Mouse (Mus musculus) testis, adult 2 months (tissue): Measurements from ENCODE around the gene Pi4kb. TPM values are rescaled to one million over a fixed set of nuclear protein-coding genes. Genes with fewer than 3 reads are reported as not detected.
A peak's percentile ranks its signal among the peaks of the same experiment; 100 is the strongest.
"Not testable (repeated sequence)": the region's sequence is repeated elsewhere in the genome, so short reads cannot be mapped to it uniquely, and the experiment has no call there.

Experiments
- H3K27ac ChIP-seq: fragments of 200-500 bp; 2 replicates; pipeline ENCODE4 v1.5.1; 2012; ENCODE audit warnings: low read depth, low read length; ENCODE audit not compliant: control insufficient read depth, insufficient read depth
- H3K27me3 ChIP-seq: fragments of 200-500 bp; 2 replicates; pipeline ENCODE4 v1.6.1; 2012; ENCODE audit warnings: mild to moderate bottlenecking, low read length, moderate library complexity; ENCODE audit not compliant: control insufficient read depth, insufficient read depth
- H3K36me3 ChIP-seq: fragments of 200-500 bp; 2 replicates; pipeline ENCODE4 v1.6.1; 2012; ENCODE audit warnings: mild to moderate bottlenecking, low read length; ENCODE audit not compliant: control insufficient read depth, insufficient read depth
- H3K4me1 ChIP-seq: fragments of 200-500 bp; 2 replicates; pipeline ENCODE4 v1.6.1; 2012; ENCODE audit warnings: low read length; ENCODE audit not compliant: control insufficient read depth, insufficient read depth
- H3K4me3 ChIP-seq: fragments of 200-500 bp; 2 replicates; pipeline ENCODE4 v1.5.1; 2012; ENCODE audit warnings: low read depth, mild to moderate bottlenecking, low read length, moderate library complexity, mixed read lengths; ENCODE audit not compliant: control insufficient read depth
- CTCF ChIP-seq: fragments of 200-500 bp; IDR thresholded peaks from 2 replicates; pipeline ENCODE4 v1.5.1; 2012; ENCODE audit warnings: low read depth, mild to moderate bottlenecking, inconsistent platforms, low read length, moderate library complexity; ENCODE audit not compliant: control insufficient read depth, insufficient read depth, insufficient replicate concordance
- POLR2A ChIP-seq: fragments of 200-500 bp; IDR thresholded peaks from 2 replicates; pipeline ENCODE4 v1.6.1; 2012; ENCODE audit warnings: low read depth, mild to moderate bottlenecking, inconsistent platforms, low read length, moderate library complexity; ENCODE audit not compliant: control insufficient read depth
- polyA plus RNA-seq: library from polyadenylated mRNA; depleted of rRNA; stranded (reverse); fragments of >200 nt; gene quantifications from 2 replicates; pipeline ENCODE4 v1.2.3, GENCODE M21; 2012

Pi4kb gene
- polyA plus RNA-seq, 1 experiment = 24.1 TPM

- H3K27ac ChIP-seq = peak overlapping the region; percentile 97
These were observed 40.1 kb downstream of the Pi4kb start for GRCm38 (mm10) chr3:95014428-95015151.

GRCm38 (mm10) chr3:95015337-95015872, 40.9 kb downstream of the Pi4kb start, which contains the start of gene Zfp687:
Gene Zfp687 (minus strand): TSS chr3:95015448.
- peak within 1 kb of the TSS; percentile 97 for H3K27ac ChIP-seq
- TF ChIP-seq POLR2A (peak; percentile 73), CTCF (no peak)
- no peaks in the 10 kb centered on the region; the same call in none of the 2 replicates for H3K36me3 ChIP-seq
- no peaks in the 10 kb centered on the region for H3K27me3 ChIP-seq
- peaks cover 7% of the 10 kb centered on the region for H3K4me1 ChIP-seq
- H3K4me3 ChIP-seq = peak within 1 kb of the TSS; percentile 91

More at GRCm38 (mm10) chr3:95014428-95015151, 40.1 kb downstream of the Pi4kb start:
- Histone ChIP-seq H3K27me3 (no peaks in the 10 kb centered on the region), H3K36me3 (no peaks in the 10 kb centered on the region; the same call in none of the 2 replicates), H3K4me1 (peaks cover 7% of the 10 kb centered on the region), H3K4me3 (peak overlapping the region; percentile 91)
- TF ChIP-seq CTCF = no peak
- no peak for TF ChIP-seq POLR2A

- TF ChIP-seq POLR2A (no peak; the same call in 1 of the 2 replicates), CTCF (peak; percentile 1; the same call in 1 of the 2 replicates)
- peak overlapping the region; percentile 91 for H3K4me3 ChIP-seq
- no peaks in the 10 kb centered on the region; the same call in 1 of the 2 replicates for H3K36me3 ChIP-seq
- H3K27me3 ChIP-seq = no peaks in the 10 kb centered on the region
- peaks cover 7% of the 10 kb centered on the region for H3K4me1 ChIP-seq
- H3K27ac ChIP-seq = peak overlapping the region; percentile 94
These were observed 41.5 kb downstream of the Pi4kb start for GRCm38 (mm10) chr3:95015891-95016531.

GRCm38 (mm10) chr3:95016532-95017056, 42.1 kb downstream of the Pi4kb start:
- peaks cover 7% of the 10 kb centered on the region for H3K4me1 ChIP-seq
- H3K36me3 ChIP-seq = no peaks in the 10 kb centered on the region; the same call in 1 of the 2 replicates
- peak overlapping the region; percentile 94 for H3K27ac ChIP-seq
- H3K4me3 ChIP-seq = peak overlapping the region; percentile 91
- no peaks in the 10 kb centered on the region for H3K27me3 ChIP-seq
- no peak for TF ChIP-seq POLR2A
- no peak for TF ChIP-seq CTCF

GRCm38 (mm10) chr3:95018741-95019140, 44.2 kb downstream of the Pi4kb start:
- no peak overlapping the region for H3K27ac ChIP-seq
- no peaks in the 10 kb centered on the region for H3K27me3 ChIP-seq
- no peak overlapping the region for H3K4me3 ChIP-seq
- peaks cover 6% of the 10 kb centered on the region for H3K4me1 ChIP-seq
- H3K36me3 ChIP-seq = no peaks in the 10 kb centered on the region
- TF ChIP-seq POLR2A = no peak

GRCm38 (mm10) chr3:95020956-95021355, 46.4 kb downstream of the Pi4kb start:
- H3K27ac ChIP-seq, H3K4me3 ChIP-seq, H3K4me1 ChIP-seq, H3K36me3 ChIP-seq, H3K27me3 ChIP-seq: not testable (repeated sequence)

GRCm38 (mm10) chr3:95024551-95024950, 50.0 kb downstream of the Pi4kb start:
- peaks cover 9% of the 10 kb centered on the region for H3K4me1 ChIP-seq
- H3K36me3 ChIP-seq = 0 out of 2 replicates have a peak, but pooled peaks cover 1% of the 10 kb centered on the region
- TF ChIP-seq POLR2A (no peak; the same call in 1 of the 2 replicates), CTCF (no peak)
- peak overlapping the region; percentile 81 for H3K27ac ChIP-seq
- peak overlapping the region; percentile 68 for H3K4me3 ChIP-seq
- H3K27me3 ChIP-seq = no peaks in the 10 kb centered on the region
